Mouse (Mus musculus): ENCODE data around the gene Wwox. TPM values are rescaled to one million over a fixed set of nuclear protein-coding genes. Genes with fewer than 3 reads are reported as not detected.

Gene Wwox
- polyA plus RNA-seq, 1 experiment from 2014 or later = 11.6 TPM

DNA sequence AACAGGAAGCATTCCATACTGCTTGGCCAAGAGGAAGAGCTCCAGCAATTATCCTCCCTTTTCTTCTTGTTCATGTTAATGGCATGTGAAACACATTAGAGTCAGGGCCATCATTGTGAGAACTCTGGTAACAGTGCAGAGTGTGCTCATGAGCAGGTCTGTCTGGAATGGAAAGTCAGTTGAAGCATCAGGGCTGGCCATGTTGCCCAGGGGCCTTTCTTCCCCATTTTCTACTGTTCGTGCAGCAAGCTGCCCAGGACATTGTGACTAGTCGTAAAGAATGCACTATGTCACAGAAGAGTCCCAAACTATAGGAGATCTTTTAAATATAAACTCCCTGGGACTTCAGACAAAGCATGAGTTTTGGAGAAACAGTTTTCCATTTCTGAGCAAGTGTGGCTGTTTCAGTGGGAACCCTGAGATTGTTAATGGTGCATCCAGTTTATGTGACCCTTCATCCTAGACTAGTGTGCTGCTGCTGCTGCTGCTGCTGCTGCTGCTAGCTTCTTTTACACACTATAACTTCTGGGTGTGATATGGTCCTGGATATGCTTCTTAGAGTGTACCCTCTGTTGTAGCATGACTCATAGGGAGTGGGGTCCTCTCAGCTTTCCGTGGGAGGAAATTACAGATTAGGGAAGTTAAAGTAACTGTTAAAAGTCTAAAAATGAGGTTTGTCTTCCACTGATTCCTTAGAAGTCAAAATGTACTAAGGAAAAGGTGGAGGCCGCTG lies 133.7 kb downstream of the Wwox start:
- WGBS = 71% methylated on average over 4 of the region's 4 CpGs
- Histone ChIP-seq H3K27me3 (replicated peaks; ENCODE audit: insufficient read depth, low read length) (no peaks in the 10 kb centered on the region), H3K27ac (ENCODE audit: low read length) (no peak overlapping the region), H3K9ac (replicated peaks; ENCODE audit: low read depth) (no peak overlapping the region), H3K9me3 (ENCODE audit: low read length) (no peaks in the 10 kb centered on the region), H3K4me2 (replicated peaks; ENCODE audit: low read depth, low read length) (no peak overlapping the region), H3K36me3 (ENCODE audit: insufficient read depth, low read length) (no peaks in the 10 kb centered on the region), H3K4me1 (ENCODE audit: insufficient read depth, low read depth, low read length) (no peaks in the 10 kb centered on the region), H3K4me3 (ENCODE audit: low read depth, low read length) (no peak overlapping the region)
- no peak for DNase-seq (ENCODE audit: low spot score)
- no peak for ATAC-seq
- no peak for TF ChIP-seq EP300 (IDR thresholded peaks at IDR 0.05)
- no peak for TF ChIP-seq CTCF (IDR thresholded peaks at IDR 0.05)

- DNase-seq (ENCODE audit: low spot score) (no peak), ATAC-seq (no peak)
- Histone ChIP-seq H3K4me3 (ENCODE audit: low read depth, low read length) (no peak overlapping the region), H3K4me2 (replicated peaks; ENCODE audit: low read depth, low read length) (no peak overlapping the region), H3K27ac (ENCODE audit: low read length) (no peak overlapping the region), H3K4me1 (ENCODE audit: insufficient read depth, low read depth, low read length) (no peaks in the 10 kb centered on the region), H3K9ac (replicated peaks; ENCODE audit: low read depth) (no peak overlapping the region), H3K9me3 (ENCODE audit: low read length) (no peaks in the 10 kb centered on the region), H3K36me3 (ENCODE audit: insufficient read depth, low read length) (no peaks in the 10 kb centered on the region), H3K27me3 (replicated peaks; ENCODE audit: insufficient read depth, low read length) (no peaks in the 10 kb centered on the region)
- WGBS = 76% methylated on average over 8 of the region's 8 CpGs
- TF ChIP-seq EP300 (IDR thresholded peaks at IDR 0.05) = no peak
- no peak for TF ChIP-seq CTCF (IDR thresholded peaks at IDR 0.05)
Observed at GRCm38 (mm10) chr8:114573747-114574093, 134.3 kb downstream of the Wwox start.

DNA sequence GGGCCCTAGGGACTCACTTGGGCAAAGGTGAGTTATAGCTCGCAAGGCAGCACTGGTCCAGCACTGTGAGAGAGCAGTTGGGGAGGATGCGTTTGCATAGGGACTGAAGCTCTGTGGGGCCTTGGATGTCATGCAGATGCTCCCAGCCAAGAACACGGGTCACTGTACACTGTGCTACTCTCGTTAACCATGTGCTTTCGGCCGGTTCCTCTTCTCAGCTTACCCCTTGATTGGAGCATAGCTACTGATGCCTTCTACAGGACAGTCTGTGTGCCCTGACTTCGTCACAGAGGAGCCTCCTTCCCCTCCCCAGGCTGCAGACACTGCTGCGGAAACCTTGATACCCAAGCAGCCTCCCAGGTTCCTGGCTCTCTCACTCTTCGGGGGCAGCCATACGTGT lies 139.8 kb downstream of the Wwox start:
- DNase-seq (ENCODE audit: low spot score) (no peak), ATAC-seq (no peak)
- Histone ChIP-seq H3K36me3 (ENCODE audit: insufficient read depth, low read length) (no peaks in the 10 kb centered on the region), H3K27ac (ENCODE audit: low read length) (no peak overlapping the region), H3K4me3 (ENCODE audit: low read depth, low read length) (no peak overlapping the region), H3K27me3 (replicated peaks; ENCODE audit: insufficient read depth, low read length) (no peaks in the 10 kb centered on the region), H3K9ac (replicated peaks; ENCODE audit: low read depth) (no peak overlapping the region), H3K4me1 (ENCODE audit: insufficient read depth, low read depth, low read length) (no peaks in the 10 kb centered on the region), H3K4me2 (replicated peaks; ENCODE audit: low read depth, low read length) (no peak overlapping the region), H3K9me3 (ENCODE audit: low read length) (no peaks in the 10 kb centered on the region)
- WGBS = 92% methylated on average over 10 of the region's 10 CpGs
- TF ChIP-seq CTCF (IDR thresholded peaks at IDR 0.05) (no peak), EP300 (IDR thresholded peaks at IDR 0.05) (no peak)

- DNase-seq (ENCODE audit: low spot score) = no peak
- no peaks in the 10 kb centered on the region for H3K36me3 ChIP-seq (ENCODE audit: insufficient read depth, low read length)
- H3K27me3 ChIP-seq (replicated peaks; ENCODE audit: insufficient read depth, low read length) = no peaks in the 10 kb centered on the region
- TF ChIP-seq EP300 (IDR thresholded peaks at IDR 0.05) (no peak), CTCF (IDR thresholded peaks at IDR 0.05) (no peak)
- 94% methylated on average over 1 of the region's 1 CpGs for WGBS
- H3K4me1 ChIP-seq (ENCODE audit: insufficient read depth, low read depth, low read length) = no peaks in the 10 kb centered on the region
- H3K27ac ChIP-seq (ENCODE audit: low read length) = no peak overlapping the region
- H3K4me3 ChIP-seq (ENCODE audit: low read depth, low read length) = no peak overlapping the region
- H3K9me3 ChIP-seq (ENCODE audit: low read length) = no peaks in the 10 kb centered on the region
- no peak overlapping the region for H3K4me2 ChIP-seq (replicated peaks; ENCODE audit: low read depth, low read length)
- ATAC-seq = no peak
- H3K9ac ChIP-seq (replicated peaks; ENCODE audit: low read depth) = no peak overlapping the region
Observed at GRCm38 (mm10) chr8:114580684-114581083, 141.2 kb downstream of the Wwox start.

- no peak overlapping the region for H3K9ac ChIP-seq (replicated peaks; ENCODE audit: low read depth)
- WGBS = 87% methylated on average over 12 of the region's 12 CpGs
- no peak overlapping the region for H3K27ac ChIP-seq (ENCODE audit: low read length)
- no peak overlapping the region for H3K4me3 ChIP-seq (ENCODE audit: low read depth, low read length)
- H3K36me3 ChIP-seq (ENCODE audit: insufficient read depth, low read length) = no peaks in the 10 kb centered on the region
- H3K4me1 ChIP-seq (ENCODE audit: insufficient read depth, low read depth, low read length) = no peaks in the 10 kb centered on the region
- ATAC-seq (no peak), DNase-seq (ENCODE audit: low spot score) (no peak)
- no peaks in the 10 kb centered on the region for H3K27me3 ChIP-seq (replicated peaks; ENCODE audit: insufficient read depth, low read length)
- no peaks in the 10 kb centered on the region for H3K9me3 ChIP-seq (ENCODE audit: low read length)
- TF ChIP-seq EP300 (IDR thresholded peaks at IDR 0.05) (no peak), CTCF (IDR thresholded peaks at IDR 0.05) (no peak)
- H3K4me2 ChIP-seq (replicated peaks; ENCODE audit: low read depth, low read length) = no peak overlapping the region
Observed at GRCm38 (mm10) chr8:114590336-114590867, 150.9 kb downstream of the Wwox start.

- Histone ChIP-seq H3K4me2 (replicated peaks; ENCODE audit: low read depth, low read length) (0 out of 2 replicates have a peak overlapping the region, but pooled peaks have one; percentile 8), H3K27ac (ENCODE audit: low read length) (0 out of 2 replicates have a peak overlapping the region, but pooled peaks have one; percentile 35), H3K27me3 (replicated peaks; ENCODE audit: insufficient read depth, low read length) (no peaks in the 10 kb centered on the region), H3K4me3 (ENCODE audit: low read depth, low read length) (no peak overlapping the region), H3K36me3 (ENCODE audit: insufficient read depth, low read length) (no peaks in the 10 kb centered on the region), H3K9me3 (ENCODE audit: low read length) (no peaks in the 10 kb centered on the region), H3K9ac (replicated peaks; ENCODE audit: low read depth) (no peak overlapping the region), H3K4me1 (ENCODE audit: insufficient read depth, low read depth, low read length) (no peaks in the 10 kb centered on the region)
- WGBS = 42% methylated on average over 26 of the region's 26 CpGs
- ATAC-seq (peak; percentile 84), DNase-seq (ENCODE audit: low spot score) (peak; percentile 88)
- TF ChIP-seq EP300 (IDR thresholded peaks at IDR 0.05) = no peak; the same call in 1 of the 2 replicates
- TF ChIP-seq CTCF (IDR thresholded peaks at IDR 0.05) = 0 out of 2 replicates have a peak, but pooled peaks have one; percentile 7
Observed at GRCm38 (mm10) chr8:114591296-114592280, 152.1 kb downstream of the Wwox start.

Measured in lung, postnatal 0 days (tissue).